Mouse (Mus musculus): ENCODE results near the gene Diexf.

GRCm38 (mm10) chr1:193053065-193053464 lies 77.0 kb downstream of the Diexf start:
- TF ChIP-seq CTCF (IDR thresholded peaks at IDR 0.05; ENCODE audit: borderline replicate concordance, insufficient read depth, low read length) (no peak), POLR2A (IDR thresholded peaks at IDR 0.05; ENCODE audit: low read depth, low read length) (no peak)

All from embryonic fibroblast, embryonic 13.5 days (primary cell).